Mouse (Mus musculus) liver, embryonic 15.5 days (tissue): ENCODE measurements around the gene Mier2. TPM values are rescaled to one million over a fixed set of nuclear protein-coding genes. Genes with fewer than 3 reads are reported as not detected.

Experiments
- ATAC-seq: fragments of 200-750 bp; cut with Nextera tagmentation; 2 replicates; pipeline ENCODE4 v1.8.0; 2017; ENCODE audit warnings: moderate number of reproducible peaks, mild to moderate bottlenecking, moderate library complexity; ENCODE audit not compliant: insufficient read depth
- H3K27ac ChIP-seq: fragments of 300-500 bp; sonication (generic); replicated peaks from 2 replicates; pipeline ENCODE4 v1.5.1; 2015; ENCODE audit warnings: mild to moderate bottlenecking, inconsistent platforms
- H3K27me3 ChIP-seq: fragments of 300-500 bp; sonication (generic); 2 replicates; pipeline ENCODE4 v1.6.1; 2015; ENCODE audit warnings: mild to moderate bottlenecking, inconsistent platforms
- H3K36me3 ChIP-seq: fragments of 300-500 bp; sonication (generic); replicated peaks from 2 replicates; pipeline ENCODE4 v1.6.1; 2015; ENCODE audit warnings: moderate library complexity, mild to moderate bottlenecking, inconsistent platforms
- H3K4me1 ChIP-seq: fragments of 300-500 bp; sonication (generic); replicated peaks from 2 replicates; pipeline ENCODE4 v1.6.1; 2015; ENCODE audit warnings: inconsistent platforms
- H3K4me2 ChIP-seq: fragments of 300-500 bp; sonication (generic); 2 replicates; pipeline ENCODE4 v1.6.1; 2015; ENCODE audit warnings: moderate library complexity, mild to moderate bottlenecking, inconsistent platforms
- H3K4me3 ChIP-seq: fragments of 300-500 bp; sonication (generic); replicated peaks from 2 replicates; pipeline ENCODE4 v1.5.1; 2015; ENCODE audit warnings: mild to moderate bottlenecking, inconsistent platforms
- H3K9ac ChIP-seq: fragments of 300-500 bp; sonication (generic); 2 replicates; pipeline ENCODE4 v1.6.1; 2015; ENCODE audit warnings: moderate library complexity, mild to moderate bottlenecking, inconsistent platforms
- H3K9me3 ChIP-seq: fragments of 300-500 bp; sonication (generic); replicated peaks from 2 replicates; pipeline ENCODE4 v1.6.1; 2016; ENCODE audit warnings: inconsistent platforms
- WGBS: fragments of 180-500 bp; shearing (Covaris S2); methylation state at CpG from one replicate; pipeline ENCODE4 v1.1.7; 2015; ENCODE audit warnings: mixed read lengths; ENCODE audit not compliant: insufficient replicate concordance; 5-methylcytosine and 5-hydroxymethylcytosine counted together
- polyA plus RNA-seq: library from polyadenylated mRNA; unstranded; fragments of >200 nt; fragmentation: Nextera tagmentation; extraction: Ambion mirVana; gene quantifications from 2 replicates; pipeline ENCODE4 v1.2.1, GENCODE M21; 2015

Mier2 gene
- polyA plus RNA-seq, 1 experiment from 2014 or later, result 9.9 TPM

DNA sequence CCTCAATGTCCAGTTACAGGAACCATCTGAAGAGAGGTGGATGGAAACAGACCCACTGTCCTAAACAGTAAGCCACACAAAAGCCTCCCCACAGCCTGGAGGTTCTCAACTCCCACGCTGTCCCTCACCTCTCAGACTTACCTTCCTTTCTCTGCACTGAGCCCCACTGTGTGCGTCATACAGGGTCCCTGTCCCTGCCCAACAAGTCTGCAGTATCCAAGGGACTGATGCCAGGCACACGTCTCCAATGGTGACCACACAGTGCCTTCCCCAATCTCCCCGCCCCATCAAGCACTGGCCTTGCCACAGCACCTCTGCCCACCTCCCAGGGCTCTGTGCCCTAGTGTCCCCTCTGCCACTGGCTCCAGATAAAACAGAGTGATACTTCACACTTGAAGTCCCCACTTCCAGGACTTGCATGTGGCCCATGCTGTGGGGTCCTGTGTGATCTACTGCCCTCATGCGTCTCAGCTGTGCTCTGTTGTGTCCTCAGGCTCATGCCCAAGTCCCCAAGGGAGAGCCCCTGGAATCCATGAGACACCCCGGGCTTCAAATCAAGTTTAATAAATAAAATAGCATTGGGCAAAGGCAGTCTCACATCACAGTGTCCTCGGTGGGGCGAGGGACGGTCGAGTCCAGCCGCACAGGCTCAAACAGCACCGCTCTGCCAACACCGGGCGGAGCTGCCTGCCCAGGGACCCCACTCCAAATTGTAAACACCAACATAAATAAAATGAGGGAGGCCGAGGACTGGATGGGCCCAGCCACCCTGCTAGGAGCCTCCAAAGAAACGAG is 15.1 kb downstream of the Mier2 start:
- H3K27me3 ChIP-seq, result peaks cover 8% of the 10 kb centered on the region; the same call in 1 of the 2 replicates
- H3K27ac ChIP-seq, result no peak overlapping the region
- no peak overlapping the region for H3K4me3 ChIP-seq
- 75% methylated on average over 16 of the region's 16 CpGs for WGBS
- ATAC-seq, result no peak
- H3K4me1 ChIP-seq, result 0 out of 2 replicates have a peak, but pooled peaks cover 7% of the 10 kb centered on the region
- H3K36me3 ChIP-seq, result peaks cover 39% of the 10 kb centered on the region
- H3K9ac ChIP-seq, result no peak overlapping the region
- H3K9me3 ChIP-seq, result no peaks in the 10 kb centered on the region
- H3K4me2 ChIP-seq, result no peak overlapping the region

DNA sequence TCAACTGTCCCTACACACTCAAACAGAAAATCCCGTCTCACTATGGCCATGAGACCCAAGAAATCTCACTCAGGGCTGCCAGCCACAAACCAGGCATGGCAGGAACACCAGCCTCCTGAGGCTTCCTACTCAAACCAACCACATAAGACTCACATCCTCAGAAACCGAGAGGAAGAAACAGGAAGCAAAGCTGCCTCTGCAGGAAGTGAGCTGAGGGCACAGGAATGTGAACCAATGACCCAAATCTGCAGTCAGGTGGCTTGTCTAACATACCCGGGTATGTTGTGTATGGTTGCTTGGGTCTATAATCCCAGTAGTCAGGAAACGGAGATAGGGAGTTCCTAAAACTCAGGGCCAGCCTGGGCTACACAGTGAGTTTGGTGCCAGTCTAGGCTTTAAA is 16.1 kb downstream of the Mier2 start:
- Histone ChIP-seq H3K4me2 (no peak overlapping the region), H3K4me3 (no peak overlapping the region), H3K9me3 (no peaks in the 10 kb centered on the region), H3K27ac (no peak overlapping the region), H3K4me1 (peaks cover 4% of the 10 kb centered on the region), H3K9ac (no peak overlapping the region), H3K36me3 (peaks cover 29% of the 10 kb centered on the region), H3K27me3 (peaks cover 12% of the 10 kb centered on the region; the same call in 1 of the 2 replicates)
- no peak for ATAC-seq
- WGBS, result 24% methylated on average over 4 of the region's 4 CpGs

DNA sequence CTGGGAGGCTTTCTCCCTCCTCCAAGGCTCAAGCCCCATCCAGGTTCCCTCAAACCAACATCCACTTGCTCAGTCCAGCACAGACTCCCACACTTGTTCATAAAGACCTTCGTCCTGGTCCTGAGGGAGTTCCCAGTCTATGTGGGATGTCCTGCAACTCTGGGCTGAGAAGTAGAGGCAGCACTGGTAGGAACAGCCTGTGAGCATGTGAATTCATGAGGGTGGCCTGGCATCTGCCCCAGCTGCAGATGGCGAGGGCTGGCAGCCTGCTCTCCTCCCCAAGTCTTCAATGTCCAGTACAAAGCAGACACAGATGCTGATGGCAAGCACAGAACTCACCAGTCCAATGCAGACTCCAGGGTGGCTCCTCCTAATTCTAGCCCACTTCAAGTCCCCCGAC is 16.7 kb downstream of the Mier2 start:
- ATAC-seq, result no peak
- H3K9me3 ChIP-seq, result no peaks in the 10 kb centered on the region
- H3K9ac ChIP-seq, result no peak overlapping the region
- H3K4me2 ChIP-seq, result no peak overlapping the region
- 67% methylated on average over 3 of the region's 3 CpGs for WGBS
- H3K27ac ChIP-seq, result no peak overlapping the region
- peaks cover 10% of the 10 kb centered on the region for H3K4me1 ChIP-seq
- no peak overlapping the region for H3K4me3 ChIP-seq
- peaks cover 25% of the 10 kb centered on the region for H3K36me3 ChIP-seq
- H3K27me3 ChIP-seq, result peaks cover 12% of the 10 kb centered on the region; the same call in 1 of the 2 replicates

DNA sequence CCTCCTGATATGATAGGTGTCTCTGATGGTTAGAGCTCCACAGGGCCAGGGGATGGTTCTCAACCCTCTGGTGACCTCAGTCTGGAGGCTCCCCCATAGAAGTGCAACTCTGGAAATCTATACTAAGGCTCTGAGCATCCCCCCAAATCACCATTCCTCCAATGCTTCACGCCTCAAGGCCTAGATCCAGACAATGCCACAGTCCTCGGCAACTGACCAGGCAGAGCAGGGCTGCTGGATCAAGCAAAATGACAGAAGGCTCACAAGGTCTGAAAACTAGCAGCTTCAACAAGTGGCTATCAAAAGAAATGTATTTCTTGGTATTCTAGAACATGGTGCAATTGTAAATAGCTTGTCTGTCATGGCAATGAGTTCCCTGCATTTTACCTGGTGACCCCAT is 17.2 kb downstream of the Mier2 start:
- WGBS, result 59% methylated on average over 2 of the region's 2 CpGs
- Histone ChIP-seq H3K27me3 (peaks cover 12% of the 10 kb centered on the region; the same call in 1 of the 2 replicates), H3K4me3 (no peak overlapping the region), H3K4me2 (no peak overlapping the region), H3K9me3 (no peaks in the 10 kb centered on the region), H3K27ac (no peak overlapping the region), H3K36me3 (peaks cover 25% of the 10 kb centered on the region), H3K9ac (no peak overlapping the region), H3K4me1 (peaks cover 15% of the 10 kb centered on the region)
- no peak for ATAC-seq

DNA sequence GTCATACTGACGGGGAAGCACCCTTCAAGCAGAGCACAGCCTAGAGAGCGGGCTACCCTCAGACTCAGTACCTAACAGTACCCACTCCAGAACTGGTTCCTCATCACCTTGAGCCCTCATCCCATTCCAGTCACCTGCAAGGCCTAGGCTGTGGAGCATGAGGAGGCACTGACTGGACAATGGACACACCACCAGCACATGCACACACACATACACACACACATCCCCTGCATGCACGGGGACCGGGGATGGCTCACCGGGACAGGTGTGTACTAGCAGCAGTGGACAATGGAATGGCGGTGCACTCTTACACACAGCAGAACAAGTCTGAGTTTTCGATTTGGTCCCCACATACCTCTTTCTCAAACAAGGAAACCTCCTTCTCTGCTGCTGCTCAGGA is 17.7 kb downstream of the Mier2 start:
- 72% methylated on average over 7 of the region's 7 CpGs for WGBS
- no peaks in the 10 kb centered on the region for H3K9me3 ChIP-seq
- peaks cover 16% of the 10 kb centered on the region for H3K4me1 ChIP-seq
- peaks cover 12% of the 10 kb centered on the region; the same call in 1 of the 2 replicates for H3K27me3 ChIP-seq
- no peak for ATAC-seq
- H3K27ac ChIP-seq, result no peak overlapping the region
- H3K4me3 ChIP-seq, result no peak overlapping the region
- H3K9ac ChIP-seq, result no peak overlapping the region
- peaks cover 24% of the 10 kb centered on the region for H3K36me3 ChIP-seq
- H3K4me2 ChIP-seq, result no peak overlapping the region

DNA sequence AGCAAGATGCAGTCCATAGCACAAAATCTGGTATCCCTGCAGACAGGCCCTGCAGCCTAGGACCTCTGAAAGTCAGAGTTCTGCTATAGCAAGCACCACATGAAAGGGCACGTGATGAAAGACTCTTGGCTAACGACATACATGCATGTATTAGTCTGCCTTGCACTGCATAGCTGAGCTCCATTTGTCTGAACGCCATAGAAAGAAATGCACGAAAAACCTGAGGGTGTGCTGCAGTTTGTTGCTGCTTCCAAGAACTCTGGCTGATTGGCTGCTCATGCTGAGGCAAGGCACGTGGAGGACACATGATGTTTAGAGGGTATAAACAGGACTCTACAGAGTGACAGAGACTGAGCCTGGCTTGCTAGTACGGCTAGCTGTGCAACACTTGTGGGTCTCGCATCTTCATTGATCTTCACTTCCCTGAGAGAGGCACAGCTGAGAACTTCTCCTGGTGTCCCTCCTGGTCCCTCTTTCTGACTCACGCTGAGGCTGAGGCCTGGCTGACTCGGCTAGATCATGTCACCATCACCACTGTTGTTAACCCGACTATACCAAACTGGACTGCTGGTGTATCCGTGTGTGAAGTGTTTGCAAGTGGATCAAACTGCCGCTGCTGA is 18.4 kb downstream of the Mier2 start:
- H3K9me3 ChIP-seq, result no peaks in the 10 kb centered on the region
- ATAC-seq, result no peak
- H3K4me3 ChIP-seq, result no peak overlapping the region
- H3K36me3 ChIP-seq, result peaks cover 17% of the 10 kb centered on the region
- H3K27me3 ChIP-seq, result peaks cover 12% of the 10 kb centered on the region; the same call in 1 of the 2 replicates
- 66% methylated on average over 12 of the region's 12 CpGs for WGBS
- H3K9ac ChIP-seq, result no peak overlapping the region
- H3K4me2 ChIP-seq, result no peak overlapping the region
- no peak overlapping the region for H3K27ac ChIP-seq
- H3K4me1 ChIP-seq, result peaks cover 16% of the 10 kb centered on the region

DNA sequence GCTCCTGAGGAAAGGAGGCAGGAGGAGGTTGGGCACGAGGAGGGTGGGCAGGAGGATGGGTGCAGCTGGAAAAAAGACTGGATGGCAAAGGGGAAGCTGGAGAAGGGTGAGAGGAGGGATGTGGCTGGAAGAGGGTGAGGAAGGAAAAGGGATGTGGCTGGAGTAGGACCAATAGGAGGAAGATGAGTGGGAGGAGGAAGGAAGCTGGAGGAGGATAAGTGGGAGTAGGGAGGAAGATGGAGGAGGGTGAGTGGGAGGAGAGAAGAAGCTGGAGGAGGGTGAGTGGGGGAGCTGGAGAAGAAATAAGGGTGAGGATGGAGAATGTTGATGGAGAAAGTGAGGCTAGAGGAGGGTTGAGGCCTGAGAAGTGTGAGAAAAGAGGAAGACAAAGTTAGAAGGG is 19.6 kb downstream of the Mier2 start:
- no peak overlapping the region for H3K4me2 ChIP-seq
- H3K36me3 ChIP-seq, result peaks cover 5% of the 10 kb centered on the region; the same call in 1 of the 2 replicates
- H3K9ac ChIP-seq, result no peak overlapping the region
- H3K9me3 ChIP-seq, result no peaks in the 10 kb centered on the region
- H3K4me3 ChIP-seq, result no peak overlapping the region
- no peak for ATAC-seq
- H3K4me1 ChIP-seq, result peaks cover 16% of the 10 kb centered on the region
- no peak overlapping the region for H3K27ac ChIP-seq
- H3K27me3 ChIP-seq, result peaks cover 12% of the 10 kb centered on the region; the same call in 1 of the 2 replicates
- WGBS, result 37% methylated on average over 1 of the region's 1 CpGs

DNA sequence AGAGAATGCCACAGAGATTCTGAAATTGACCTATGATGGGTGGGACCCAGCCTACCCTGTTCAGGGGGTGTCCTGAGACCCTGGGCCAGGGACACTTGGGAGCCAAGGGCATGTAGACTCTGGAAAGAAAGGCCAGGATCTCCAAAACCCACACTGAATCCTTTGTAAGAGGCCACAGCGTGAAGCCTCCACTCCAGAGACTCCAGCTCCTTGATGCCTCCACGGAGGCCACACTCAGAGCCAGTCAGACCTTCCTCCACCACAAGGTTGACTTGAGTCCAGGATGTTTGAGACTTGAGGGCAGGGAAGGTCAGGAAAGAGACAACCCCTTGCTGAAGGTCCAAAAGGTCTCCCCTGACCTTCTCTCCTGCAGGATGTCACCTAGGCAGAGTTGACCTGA is 20.6 kb downstream of the Mier2 start:
- H3K9me3 ChIP-seq, result no peaks in the 10 kb centered on the region
- 72% methylated on average over 2 of the region's 2 CpGs for WGBS
- no peak overlapping the region for H3K4me3 ChIP-seq
- H3K4me2 ChIP-seq, result 0 out of 2 replicates have a peak overlapping the region, but pooled peaks have one; percentile 87
- ATAC-seq, result no peak
- H3K36me3 ChIP-seq, result no peaks in the 10 kb centered on the region
- H3K4me1 ChIP-seq, result peaks cover 16% of the 10 kb centered on the region
- H3K9ac ChIP-seq, result no peak overlapping the region
- H3K27me3 ChIP-seq, result peaks cover 12% of the 10 kb centered on the region; the same call in 1 of the 2 replicates
- no peak overlapping the region for H3K27ac ChIP-seq

DNA sequence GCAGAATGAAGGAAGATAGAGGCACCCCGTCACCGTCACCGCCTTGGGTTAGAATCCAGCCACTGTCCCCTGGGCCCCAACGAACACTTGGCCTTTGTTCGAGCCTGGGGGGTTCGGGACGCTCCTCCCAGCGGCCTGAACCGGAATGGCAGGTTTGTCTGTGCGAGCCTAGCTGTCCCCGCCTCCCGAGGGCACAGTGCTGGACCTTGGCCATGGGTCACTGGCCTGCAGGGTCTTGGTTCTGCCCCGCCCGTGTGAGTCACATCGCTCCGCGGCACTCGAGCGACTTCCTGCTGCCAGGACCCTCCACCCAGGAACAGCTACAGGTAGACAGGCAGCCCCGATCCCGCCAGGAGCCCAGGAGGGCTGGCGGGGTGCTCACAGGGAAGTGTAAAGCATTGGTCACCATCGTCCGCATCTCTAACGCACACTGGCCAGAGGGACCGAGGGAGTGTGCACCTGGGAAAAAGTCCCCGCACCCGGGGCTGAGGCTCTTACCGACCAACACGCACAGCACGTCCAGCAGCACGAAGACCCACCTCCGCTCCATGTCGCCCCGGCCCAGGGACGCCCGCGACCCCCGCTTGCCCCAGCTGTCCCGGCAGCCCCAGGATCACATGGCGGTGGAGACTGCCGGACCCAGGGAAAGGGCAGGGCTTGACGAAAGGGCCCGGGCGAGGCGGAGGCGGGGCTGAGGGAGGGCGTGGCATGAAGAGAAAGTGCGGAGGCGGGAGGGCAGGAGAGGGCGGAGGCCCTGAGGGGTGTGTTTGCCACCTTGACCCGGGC is 21.7 kb downstream of the Mier2 start, which contains the start of gene Plpp2:
Gene Plpp2 (minus strand): TSS at position 671 of the 786 bp plus-strand sequence.
- Histone ChIP-seq H3K9me3 (no peaks in the 10 kb centered on the region), H3K36me3 (no peaks in the 10 kb centered on the region), H3K4me1 (peaks cover 16% of the 10 kb centered on the region), H3K4me2 (peak within 1 kb of the TSS; percentile 87), H3K27ac (peak within 1 kb of the TSS; percentile 71), H3K9ac (peak within 1 kb of the TSS; percentile 52), H3K4me3 (peak within 1 kb of the TSS; percentile 64), H3K27me3 (peaks cover 12% of the 10 kb centered on the region; the same call in 1 of the 2 replicates)
- WGBS, result under 1% methylated on average over 52 of the region's 52 CpGs
- peak; percentile 82 for ATAC-seq

DNA sequence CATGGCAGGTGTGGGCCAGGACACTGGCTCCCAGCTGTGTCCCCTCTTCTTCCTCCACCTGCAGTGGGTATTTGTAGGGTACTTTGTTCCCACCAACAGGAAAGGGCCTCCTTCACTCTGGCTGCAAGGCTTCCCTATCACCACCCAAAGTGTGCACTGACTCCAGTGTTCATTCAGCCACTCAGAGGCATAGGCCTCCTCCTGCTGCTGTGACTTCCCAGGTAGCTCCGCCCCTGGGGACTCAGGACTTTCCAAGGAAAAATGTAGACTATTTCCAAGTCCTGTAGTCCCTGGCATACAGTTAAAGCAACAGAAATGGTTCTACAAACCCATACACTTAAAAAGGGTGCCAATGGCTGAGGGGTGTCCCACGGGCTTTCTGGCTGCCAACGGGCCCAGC is 22.3 kb downstream of the Mier2 start:
- Histone ChIP-seq H3K4me2 (peak overlapping the region; percentile 87), H3K36me3 (no peaks in the 10 kb centered on the region), H3K9ac (no peak overlapping the region), H3K4me3 (peak overlapping the region; percentile 64), H3K9me3 (no peaks in the 10 kb centered on the region), H3K27me3 (peaks cover 12% of the 10 kb centered on the region; the same call in 1 of the 2 replicates), H3K27ac (no peak overlapping the region), H3K4me1 (peaks cover 16% of the 10 kb centered on the region)
- 30% methylated on average over 3 of the region's 3 CpGs for WGBS
- no peak for ATAC-seq
